Mouse (Mus musculus): ENCODE measurements at regions not wholly inside any gene's neighbourhood (a gene's known extent, or its start where the extent isn't known, plus 50 kb on each side); places are given as distances from the start of the nearest gene placed in this dataset.

GRCm38 (mm10) chr10:26434586-26434985, 58.8 kb upstream of the L3mbtl3 start:
- no peaks in the 10 kb centered on the region for H3K9me3 ChIP-seq
- no peaks in the 10 kb centered on the region for H3K36me3 ChIP-seq
- H3K27me3 ChIP-seq: no peaks in the 10 kb centered on the region
- H3K27ac ChIP-seq (replicated peaks): no peak overlapping the region
- WGBS: 94% methylated on average over 11 of the region's 11 CpGs
- ATAC-seq (ENCODE audit: low FRiP score, low read depth): no peak
- H3K4me1 ChIP-seq (replicated peaks): no peaks in the 10 kb centered on the region
- no peak overlapping the region for H3K4me2 ChIP-seq
- no peak overlapping the region for H3K9ac ChIP-seq
- H3K4me3 ChIP-seq: no peak overlapping the region

GRCm38 (mm10) chr10:26440720-26441119, 64.9 kb upstream of the L3mbtl3 start:
- no peak overlapping the region for H3K9ac ChIP-seq
- H3K27me3 ChIP-seq: no peaks in the 10 kb centered on the region
- no peak overlapping the region for H3K4me3 ChIP-seq
- no peak overlapping the region for H3K4me2 ChIP-seq
- no peaks in the 10 kb centered on the region for H3K9me3 ChIP-seq
- no peak for ATAC-seq (ENCODE audit: low FRiP score, low read depth)
- WGBS: 95% methylated on average over 1 of the region's 1 CpGs
- no peaks in the 10 kb centered on the region for H3K4me1 ChIP-seq (replicated peaks)
- no peaks in the 10 kb centered on the region for H3K36me3 ChIP-seq
- no peak overlapping the region for H3K27ac ChIP-seq (replicated peaks)

GRCm38 (mm10) chr10:26484311-26484710, 108.5 kb upstream of the L3mbtl3 start:
- no peaks in the 10 kb centered on the region for H3K36me3 ChIP-seq
- no peaks in the 10 kb centered on the region for H3K9me3 ChIP-seq
- H3K4me3 ChIP-seq: no peak overlapping the region
- H3K27ac ChIP-seq (replicated peaks): no peak overlapping the region
- WGBS: 53% methylated on average over 4 of the region's 4 CpGs
- no peak overlapping the region for H3K9ac ChIP-seq
- no peak overlapping the region for H3K4me2 ChIP-seq
- no peaks in the 10 kb centered on the region for H3K27me3 ChIP-seq
- H3K4me1 ChIP-seq (replicated peaks): no peaks in the 10 kb centered on the region
- ATAC-seq (ENCODE audit: low FRiP score, low read depth): no peak

GRCm38 (mm10) chr10:26491351-26491750, 115.6 kb upstream of the L3mbtl3 start:
- WGBS: 92% methylated on average over 5 of the region's 5 CpGs
- H3K9me3 ChIP-seq: no peaks in the 10 kb centered on the region
- no peaks in the 10 kb centered on the region for H3K36me3 ChIP-seq
- no peaks in the 10 kb centered on the region for H3K27me3 ChIP-seq
- no peak for ATAC-seq (ENCODE audit: low FRiP score, low read depth)
- no peak overlapping the region for H3K9ac ChIP-seq
- no peak overlapping the region for H3K4me3 ChIP-seq
- no peaks in the 10 kb centered on the region for H3K4me1 ChIP-seq (replicated peaks)
- no peak overlapping the region for H3K27ac ChIP-seq (replicated peaks)
- H3K4me2 ChIP-seq: no peak overlapping the region

GRCm38 (mm10) chr10:26492146-26492545, 116.4 kb upstream of the L3mbtl3 start:
- Histone ChIP-seq H3K27me3 (no peaks in the 10 kb centered on the region), H3K27ac (replicated peaks) (no peak overlapping the region), H3K4me3 (no peak overlapping the region), H3K36me3 (no peaks in the 10 kb centered on the region), H3K4me1 (replicated peaks) (no peaks in the 10 kb centered on the region), H3K9me3 (no peaks in the 10 kb centered on the region), H3K4me2 (no peak overlapping the region), H3K9ac (no peak overlapping the region)
- ATAC-seq (ENCODE audit: low FRiP score, low read depth): no peak
- WGBS: 91% methylated on average over 11 of the region's 11 CpGs

GRCm38 (mm10) chr10:26492856-26493484, 117.2 kb upstream of the L3mbtl3 start:
- H3K36me3 ChIP-seq: no peaks in the 10 kb centered on the region
- WGBS: 82% methylated on average over 13 of the region's 13 CpGs
- ATAC-seq (ENCODE audit: low FRiP score, low read depth): no peak
- no peak overlapping the region for H3K4me3 ChIP-seq
- no peaks in the 10 kb centered on the region for H3K4me1 ChIP-seq (replicated peaks)
- H3K9me3 ChIP-seq: no peaks in the 10 kb centered on the region
- H3K9ac ChIP-seq: no peak overlapping the region
- H3K4me2 ChIP-seq: no peak overlapping the region
- no peaks in the 10 kb centered on the region for H3K27me3 ChIP-seq
- no peak overlapping the region for H3K27ac ChIP-seq (replicated peaks)

GRCm38 (mm10) chr10:26493801-26494200, 118.0 kb upstream of the L3mbtl3 start:
- H3K4me2 ChIP-seq: no peak overlapping the region
- no peaks in the 10 kb centered on the region for H3K27me3 ChIP-seq
- no peak for ATAC-seq (ENCODE audit: low FRiP score, low read depth)
- no peaks in the 10 kb centered on the region for H3K4me1 ChIP-seq (replicated peaks)
- no peaks in the 10 kb centered on the region for H3K9me3 ChIP-seq
- no peak overlapping the region for H3K27ac ChIP-seq (replicated peaks)
- no peak overlapping the region for H3K4me3 ChIP-seq
- H3K36me3 ChIP-seq: no peaks in the 10 kb centered on the region
- WGBS: 94% methylated on average over 2 of the region's 2 CpGs
- no peak overlapping the region for H3K9ac ChIP-seq

GRCm38 (mm10) chr10:26494380-26494781, 118.6 kb upstream of the L3mbtl3 start:
- H3K9ac ChIP-seq: no peak overlapping the region
- H3K27ac ChIP-seq (replicated peaks): no peak overlapping the region
- no peak for ATAC-seq (ENCODE audit: low FRiP score, low read depth)
- H3K4me1 ChIP-seq (replicated peaks): no peaks in the 10 kb centered on the region
- H3K9me3 ChIP-seq: no peaks in the 10 kb centered on the region
- no peak overlapping the region for H3K4me3 ChIP-seq
- 66% methylated on average over 9 of the region's 9 CpGs for WGBS
- H3K36me3 ChIP-seq: no peaks in the 10 kb centered on the region
- no peak overlapping the region for H3K4me2 ChIP-seq
- H3K27me3 ChIP-seq: no peaks in the 10 kb centered on the region

GRCm38 (mm10) chr10:26500265-26500935, 124.6 kb upstream of the L3mbtl3 start:
- Histone ChIP-seq H3K9me3 (no peaks in the 10 kb centered on the region), H3K27ac (replicated peaks) (no peak overlapping the region), H3K4me1 (replicated peaks) (no peaks in the 10 kb centered on the region), H3K9ac (no peak overlapping the region), H3K36me3 (no peaks in the 10 kb centered on the region), H3K4me2 (no peak overlapping the region), H3K4me3 (no peak overlapping the region), H3K27me3 (no peaks in the 10 kb centered on the region)
- 88% methylated on average over 12 of the region's 12 CpGs for WGBS
- no peak for ATAC-seq (ENCODE audit: low FRiP score, low read depth)

- Histone ChIP-seq H3K9me3 (no peaks in the 10 kb centered on the region), H3K36me3 (no peaks in the 10 kb centered on the region), H3K9ac (no peak overlapping the region), H3K27ac (replicated peaks) (no peak overlapping the region), H3K4me3 (no peak overlapping the region), H3K27me3 (no peaks in the 10 kb centered on the region), H3K4me2 (no peak overlapping the region), H3K4me1 (replicated peaks) (no peaks in the 10 kb centered on the region)
- ATAC-seq (ENCODE audit: low FRiP score, low read depth): no peak
- WGBS: 83% methylated on average over 6 of the region's 6 CpGs
Measured at GRCm38 (mm10) chr10:26520879-26521278, 145.1 kb upstream of the L3mbtl3 start.

GRCm38 (mm10) chr10:26525848-26526546, 150.2 kb upstream of the L3mbtl3 start:
- WGBS: 73% methylated on average over 4 of the region's 4 CpGs
- Histone ChIP-seq H3K9ac (no peak overlapping the region), H3K27ac (replicated peaks) (no peak overlapping the region), H3K4me2 (no peak overlapping the region), H3K4me1 (replicated peaks) (no peaks in the 10 kb centered on the region), H3K4me3 (no peak overlapping the region), H3K27me3 (no peaks in the 10 kb centered on the region), H3K36me3 (no peaks in the 10 kb centered on the region), H3K9me3 (no peaks in the 10 kb centered on the region)
- ATAC-seq (ENCODE audit: low FRiP score, low read depth): no peak

- H3K4me2 ChIP-seq: no peak overlapping the region
- H3K4me3 ChIP-seq: no peak overlapping the region
- no peak overlapping the region for H3K9ac ChIP-seq
- no peaks in the 10 kb centered on the region for H3K4me1 ChIP-seq (replicated peaks)
- H3K9me3 ChIP-seq: no peaks in the 10 kb centered on the region
- no peaks in the 10 kb centered on the region for H3K27me3 ChIP-seq
- ATAC-seq (ENCODE audit: low FRiP score, low read depth): no peak
- no peak overlapping the region for H3K27ac ChIP-seq (replicated peaks)
- H3K36me3 ChIP-seq: no peaks in the 10 kb centered on the region
Measured at GRCm38 (mm10) chr10:26540189-26540588, 164.4 kb upstream of the L3mbtl3 start.
